Mouse (Mus musculus): Measurements from ENCODE around the gene Nr2c2. TPM values are rescaled to one million over a fixed set of nuclear protein-coding genes. Genes with fewer than 3 reads are reported as not detected.

Nr2c2 gene
- polyA plus RNA-seq, 1 experiment: 14.3 TPM

- Histone ChIP-seq H3K4me1 (ENCODE audit: control insufficient read depth, insufficient read depth, insufficient read length) (no peaks in the 10 kb centered on the region), H3K36me3 (ENCODE audit: control insufficient read depth, insufficient read depth, low read length) (peaks cover 62% of the 10 kb centered on the region), H3K4me3 (ENCODE audit: extremely low read depth, insufficient read depth, insufficient read length) (no peak overlapping the region), H3K27ac (ENCODE audit: insufficient read depth, low read length) (no peak overlapping the region), H3K27me3 (ENCODE audit: control insufficient read depth, insufficient read depth, low read length) (no peaks in the 10 kb centered on the region)
- DNase-seq (ENCODE audit: low read depth in 1 of 2, low spot score in 2 of 2): no peak
- TF ChIP-seq POLR2A (IDR thresholded peaks at IDR 0.05; ENCODE audit: low read depth, low read length) (no peak), CTCF (IDR thresholded peaks at IDR 0.05; ENCODE audit: extremely low read depth, insufficient read depth, insufficient read length, insufficient replicate concordance) (no peak)
- WGBS: 96% methylated on average over 3 of the region's 3 CpGs
Measured at GRCm38 (mm10) chr6:92158801-92159200, 67.6 kb downstream of the Nr2c2 start.

- Histone ChIP-seq H3K36me3 (ENCODE audit: control insufficient read depth, insufficient read depth, low read length) (peaks cover 67% of the 10 kb centered on the region), H3K4me1 (ENCODE audit: control insufficient read depth, insufficient read depth, insufficient read length) (no peaks in the 10 kb centered on the region), H3K27ac (ENCODE audit: insufficient read depth, low read length) (no peak overlapping the region), H3K27me3 (ENCODE audit: control insufficient read depth, insufficient read depth, low read length) (no peaks in the 10 kb centered on the region), H3K4me3 (ENCODE audit: extremely low read depth, insufficient read depth, insufficient read length) (no peak overlapping the region)
- TF ChIP-seq POLR2A (IDR thresholded peaks at IDR 0.05; ENCODE audit: low read depth, low read length) (no peak), CTCF (IDR thresholded peaks at IDR 0.05; ENCODE audit: extremely low read depth, insufficient read depth, insufficient read length, insufficient replicate concordance) (no peak)
- DNase-seq (ENCODE audit: low read depth in 1 of 2, low spot score in 2 of 2): no peak
- 91% methylated on average over 1 of the region's 1 CpGs for WGBS
Measured at GRCm38 (mm10) chr6:92162724-92163123, 71.5 kb downstream of the Nr2c2 start.

- no peak overlapping the region for H3K27ac ChIP-seq (ENCODE audit: insufficient read depth, low read length)
- WGBS: 92% methylated on average over 1 of the region's 1 CpGs
- H3K4me3 ChIP-seq (ENCODE audit: extremely low read depth, insufficient read depth, insufficient read length): no peak overlapping the region
- no peaks in the 10 kb centered on the region for H3K27me3 ChIP-seq (ENCODE audit: control insufficient read depth, insufficient read depth, low read length)
- DNase-seq (ENCODE audit: low read depth in 1 of 2, low spot score in 2 of 2): no peak
- H3K4me1 ChIP-seq (ENCODE audit: control insufficient read depth, insufficient read depth, insufficient read length): no peaks in the 10 kb centered on the region
- H3K36me3 ChIP-seq (ENCODE audit: control insufficient read depth, insufficient read depth, low read length): peaks cover 17% of the 10 kb centered on the region
- no peak for TF ChIP-seq POLR2A (IDR thresholded peaks at IDR 0.05; ENCODE audit: low read depth, low read length)
- TF ChIP-seq CTCF (IDR thresholded peaks at IDR 0.05; ENCODE audit: extremely low read depth, insufficient read depth, insufficient read length, insufficient replicate concordance): no peak
Measured at GRCm38 (mm10) chr6:92176450-92176849, 85.3 kb downstream of the Nr2c2 start.

- Histone ChIP-seq H3K4me3 (ENCODE audit: extremely low read depth, insufficient read depth, insufficient read length) (peak within 1 kb of the TSS; percentile 97), H3K27me3 (ENCODE audit: control insufficient read depth, insufficient read depth, low read length) (no peaks in the 10 kb centered on the region), H3K27ac (ENCODE audit: insufficient read depth, low read length) (no peak within 1 kb of the TSS; the same call in 1 of the 2 replicates), H3K4me1 (ENCODE audit: control insufficient read depth, insufficient read depth, insufficient read length) (peaks cover 7% of the 10 kb centered on the region; the same call in 1 of the 2 replicates), H3K36me3 (ENCODE audit: control insufficient read depth, insufficient read depth, low read length) (peaks cover 4% of the 10 kb centered on the region)
- TF ChIP-seq CTCF (IDR thresholded peaks at IDR 0.05; ENCODE audit: extremely low read depth, insufficient read depth, insufficient read length, insufficient replicate concordance) (no peak), POLR2A (IDR thresholded peaks at IDR 0.05; ENCODE audit: low read depth, low read length) (no peak)
- under 1% methylated on average over 42 of the region's 42 CpGs for WGBS
- peak in 1 of 2 experiments; percentile 45 for DNase-seq (ENCODE audit: low read depth in 1 of 2, low spot score in 2 of 2)
Measured at GRCm38 (mm10) chr6:92183621-92184131, 92.5 kb downstream of the Nr2c2 start, which contains the start of gene Mrps25. Gene Mrps25, minus strand, starts transcription at chr6:92184033.

- Histone ChIP-seq H3K27me3 (ENCODE audit: control insufficient read depth, insufficient read depth, low read length) (no peaks in the 10 kb centered on the region), H3K36me3 (ENCODE audit: control insufficient read depth, insufficient read depth, low read length) (peaks cover 7% of the 10 kb centered on the region), H3K27ac (ENCODE audit: insufficient read depth, low read length) (no peak overlapping the region), H3K4me1 (ENCODE audit: control insufficient read depth, insufficient read depth, insufficient read length) (peaks cover 7% of the 10 kb centered on the region; the same call in 1 of the 2 replicates), H3K4me3 (ENCODE audit: extremely low read depth, insufficient read depth, insufficient read length) (peak overlapping the region; percentile 97)
- no peak for DNase-seq (ENCODE audit: low read depth in 1 of 2, low spot score in 2 of 2)
- TF ChIP-seq CTCF (IDR thresholded peaks at IDR 0.05; ENCODE audit: extremely low read depth, insufficient read depth, insufficient read length, insufficient replicate concordance) (no peak), POLR2A (IDR thresholded peaks at IDR 0.05; ENCODE audit: low read depth, low read length) (no peak)
- 5% methylated on average over 10 of the region's 10 CpGs for WGBS
Measured at GRCm38 (mm10) chr6:92184178-92184577, 93.0 kb downstream of the Nr2c2 start.

GRCm38 (mm10) chr6:92199414-92199813 lies 108.2 kb downstream of the Nr2c2 start:
- DNase-seq (ENCODE audit: low read depth in 1 of 2, low spot score in 2 of 2): no peak
- Histone ChIP-seq H3K27ac (ENCODE audit: insufficient read depth, low read length) (no peak overlapping the region), H3K4me1 (ENCODE audit: control insufficient read depth, insufficient read depth, insufficient read length) (no peaks in the 10 kb centered on the region), H3K4me3 (ENCODE audit: extremely low read depth, insufficient read depth, insufficient read length) (no peak overlapping the region), H3K36me3 (ENCODE audit: control insufficient read depth, insufficient read depth, low read length) (peaks cover 39% of the 10 kb centered on the region), H3K27me3 (ENCODE audit: control insufficient read depth, insufficient read depth, low read length) (no peaks in the 10 kb centered on the region)
- no peak for TF ChIP-seq CTCF (IDR thresholded peaks at IDR 0.05; ENCODE audit: extremely low read depth, insufficient read depth, insufficient read length, insufficient replicate concordance)
- TF ChIP-seq POLR2A (IDR thresholded peaks at IDR 0.05; ENCODE audit: low read depth, low read length): no peak
- 93% methylated on average over 8 of the region's 8 CpGs for WGBS

- peak overlapping the region; percentile 100 for H3K4me3 ChIP-seq (ENCODE audit: extremely low read depth, insufficient read depth, insufficient read length)
Measured at GRCm38 (mm10) chr6:92214055-92214772, 123.0 kb downstream of the Nr2c2 start.

More at GRCm38 (mm10) chr6:92214055-92214772, 123.0 kb downstream of the Nr2c2 start:
- Histone ChIP-seq H3K4me1 (ENCODE audit: control insufficient read depth, insufficient read depth, insufficient read length) (peaks cover 6% of the 10 kb centered on the region; the same call in 1 of the 2 replicates), H3K27me3 (ENCODE audit: control insufficient read depth, insufficient read depth, low read length) (no peaks in the 10 kb centered on the region), H3K27ac (ENCODE audit: insufficient read depth, low read length) (peak overlapping the region; percentile 69), H3K36me3 (ENCODE audit: control insufficient read depth, insufficient read depth, low read length) (peaks cover 5% of the 10 kb centered on the region; the same call in 1 of the 2 replicates)
- under 1% methylated on average over 48 of the region's 48 CpGs for WGBS
- DNase-seq (ENCODE audit: low read depth in 1 of 2, low spot score in 2 of 2): peak in 1 of 2 experiments; percentile 7
- TF ChIP-seq POLR2A (IDR thresholded peaks at IDR 0.05; ENCODE audit: low read depth, low read length) (no peak), CTCF (IDR thresholded peaks at IDR 0.05; ENCODE audit: extremely low read depth, insufficient read depth, insufficient read length, insufficient replicate concordance) (no peak)
